Mouse (Mus musculus): ENCODE results near the gene Kctd13.

The Kctd13 gene

DNA sequence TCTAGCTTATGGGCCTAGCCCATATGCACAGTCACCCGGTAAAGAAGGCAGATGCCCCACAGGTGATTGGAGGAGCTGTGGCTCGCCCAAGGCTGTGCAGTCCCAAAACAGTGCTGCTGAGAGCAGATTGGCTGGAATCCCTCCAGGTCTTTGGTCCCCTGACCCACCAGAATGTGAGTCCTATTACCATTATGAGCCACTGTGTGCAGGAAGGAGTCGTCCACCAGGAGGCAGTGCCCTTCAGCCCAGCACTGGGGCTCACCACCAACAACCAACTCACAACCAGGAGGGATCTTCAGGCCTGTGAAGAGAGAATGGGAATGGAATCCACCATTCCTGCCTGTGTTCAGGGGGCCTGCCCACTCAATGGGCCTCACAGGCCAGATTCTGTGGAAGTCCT is 17.9 kb downstream of the Kctd13 start:
- DNase-seq = peak; percentile 65

DNA sequence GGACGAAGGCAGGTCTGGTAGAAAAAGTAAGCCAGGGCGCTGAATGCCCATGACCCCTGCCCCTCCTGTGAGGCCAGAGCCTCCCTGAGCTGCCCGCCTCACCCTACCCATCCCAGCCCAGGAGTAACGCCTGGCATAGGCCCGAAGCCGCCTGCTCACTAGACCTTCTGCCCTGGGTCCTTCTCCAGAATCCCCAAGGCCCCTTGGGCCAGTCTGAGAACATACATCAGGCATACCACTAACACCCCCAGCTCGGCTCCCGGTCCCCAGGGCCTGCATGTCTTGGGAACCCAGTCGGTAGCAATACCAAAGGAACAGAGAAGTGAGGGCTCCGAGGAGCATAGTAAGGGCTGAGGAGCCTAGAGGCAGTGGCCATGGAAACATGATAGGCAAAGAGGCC is 19.9 kb downstream of the Kctd13 start:
- no peak for DNase-seq

DNA sequence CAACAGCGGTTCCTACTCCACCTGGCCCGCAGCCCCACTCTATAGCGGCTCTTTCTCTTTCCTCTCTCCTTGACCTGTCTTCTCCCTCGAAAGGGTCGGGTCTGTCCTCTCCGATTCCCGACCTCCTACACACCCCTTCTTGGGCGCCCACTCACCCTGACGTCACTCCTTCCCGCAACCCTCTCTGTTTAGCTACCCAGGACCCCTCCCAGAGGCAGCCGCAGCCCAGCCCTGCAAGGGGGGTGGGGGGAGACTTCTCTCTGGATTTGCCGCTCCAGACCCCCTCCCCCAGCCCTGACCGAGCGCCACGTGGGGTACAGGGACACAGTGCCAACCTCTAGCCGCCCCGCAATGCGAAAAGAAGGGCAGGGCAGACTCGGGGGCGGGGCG is 20.7 kb downstream of the Kctd13 start, which contains the start of gene Asphd1:
Asphd1 (minus strand) TSS at position 180 of the 390 bp plus-strand sequence.
- DNase-seq = no peak

DNA sequence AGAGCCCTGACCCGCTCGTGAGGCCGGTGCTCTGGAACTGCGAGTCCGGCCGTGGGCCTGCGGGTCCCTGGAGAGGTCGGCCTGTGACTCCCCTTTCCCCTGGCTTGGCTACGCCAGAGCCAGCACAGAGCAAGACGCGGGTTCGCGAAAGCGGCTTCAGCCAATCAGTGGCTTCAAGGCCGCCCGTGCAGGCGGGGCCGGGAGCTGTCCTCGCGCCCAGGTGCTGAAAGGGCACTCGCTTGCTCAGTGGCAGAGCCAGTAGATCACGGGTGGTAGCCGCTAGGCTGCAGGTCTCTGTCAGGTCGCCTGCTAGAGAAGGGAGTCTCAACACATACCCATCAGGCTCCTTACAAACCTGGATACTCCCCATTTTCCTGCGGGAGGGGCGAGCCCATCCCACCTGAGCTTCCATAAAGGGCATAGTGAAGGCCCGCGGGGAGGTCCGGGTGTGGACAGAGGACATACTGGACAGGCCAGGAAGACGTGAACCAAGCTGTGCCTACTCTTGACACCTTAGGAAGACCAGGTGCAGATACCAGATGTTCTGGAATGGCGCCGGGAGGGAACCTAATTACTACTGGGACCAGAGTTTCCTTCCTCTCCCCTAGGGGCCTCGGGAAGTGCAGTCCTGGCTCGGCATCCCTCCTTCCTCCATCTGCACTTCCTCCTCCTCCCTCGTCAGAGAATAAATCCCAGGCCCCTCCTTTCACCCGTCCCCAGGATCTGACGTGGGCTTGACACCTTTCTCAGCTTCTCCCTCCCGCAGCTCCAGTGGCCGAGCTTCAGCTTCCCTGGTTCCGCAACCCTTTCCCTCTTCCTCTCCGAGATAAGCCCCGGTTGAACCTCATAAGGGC is 21.3 kb downstream of the Kctd13 start, which contains the start of gene Sez6l2:
Sez6l2 (plus strand) TSS at position 771 of the 854 bp plus-strand sequence.
- peak; percentile 93 for DNase-seq

DNA sequence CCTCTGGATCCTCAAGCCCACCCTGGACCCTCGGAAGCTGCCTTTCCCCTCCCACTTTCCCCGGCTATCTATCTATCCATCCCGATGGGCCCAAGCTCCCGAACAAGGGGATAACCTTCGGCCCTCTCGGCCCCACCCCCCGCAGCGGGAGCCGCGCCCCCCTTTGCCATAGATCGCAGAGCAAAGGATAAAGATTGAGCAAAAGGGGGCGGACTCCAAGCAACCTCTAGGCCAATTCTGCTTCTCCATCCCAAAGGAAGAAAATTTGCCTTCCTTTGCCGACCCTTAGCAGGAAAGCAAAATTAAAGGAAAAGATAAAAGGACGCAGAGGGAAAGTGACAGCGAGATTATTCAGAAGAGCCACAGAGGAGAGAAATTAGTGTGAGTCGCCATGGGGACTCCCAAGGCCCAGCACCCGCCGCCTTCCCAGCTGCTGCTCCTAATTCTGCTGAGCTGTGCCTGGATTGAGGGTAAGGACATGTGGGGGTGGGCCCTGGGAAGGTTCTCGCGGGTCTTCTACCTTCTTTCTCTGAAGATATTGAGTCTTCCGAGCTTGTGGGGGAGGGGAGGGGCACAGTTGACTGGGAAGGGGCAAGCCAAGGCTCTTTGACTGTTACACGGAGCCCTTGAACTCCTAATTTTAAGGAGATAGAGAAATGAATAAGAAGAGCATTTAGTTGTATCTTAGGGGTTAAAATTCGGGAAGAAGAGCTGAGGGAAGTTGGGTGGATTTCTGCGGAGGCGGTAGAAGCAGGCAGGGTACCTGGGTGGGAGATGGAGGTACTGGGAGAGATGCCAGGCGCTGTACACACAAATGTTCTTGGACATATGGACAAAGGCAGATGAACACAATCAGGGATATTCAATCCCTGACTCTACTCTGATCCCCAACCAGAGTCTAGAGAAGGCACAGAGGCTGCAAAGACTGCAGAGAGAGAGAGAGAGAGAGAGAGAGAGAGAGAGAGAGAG is 22.3 kb downstream of the Kctd13 start:
- no peak for DNase-seq

DNA sequence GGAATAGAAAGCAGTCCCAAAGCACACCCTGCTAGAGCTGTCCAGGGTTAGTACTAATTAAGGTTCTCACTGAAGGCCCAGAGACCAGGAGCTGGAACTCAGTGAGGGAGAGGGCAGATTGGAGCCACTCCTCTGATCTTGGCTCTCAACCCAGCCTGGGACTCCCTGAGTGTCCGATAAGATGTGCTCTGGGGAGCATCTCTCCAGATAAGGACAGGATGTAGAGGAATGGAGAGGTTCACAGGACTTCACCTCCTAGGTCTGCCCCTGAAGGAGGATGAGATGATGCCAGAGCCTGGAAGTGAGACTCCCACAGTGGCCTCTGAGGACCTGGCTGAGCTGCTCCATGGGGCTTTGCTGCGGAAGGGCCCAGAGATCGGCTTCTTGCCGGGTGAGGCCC is 23.1 kb downstream of the Kctd13 start:
- DNase-seq = no peak

DNA sequence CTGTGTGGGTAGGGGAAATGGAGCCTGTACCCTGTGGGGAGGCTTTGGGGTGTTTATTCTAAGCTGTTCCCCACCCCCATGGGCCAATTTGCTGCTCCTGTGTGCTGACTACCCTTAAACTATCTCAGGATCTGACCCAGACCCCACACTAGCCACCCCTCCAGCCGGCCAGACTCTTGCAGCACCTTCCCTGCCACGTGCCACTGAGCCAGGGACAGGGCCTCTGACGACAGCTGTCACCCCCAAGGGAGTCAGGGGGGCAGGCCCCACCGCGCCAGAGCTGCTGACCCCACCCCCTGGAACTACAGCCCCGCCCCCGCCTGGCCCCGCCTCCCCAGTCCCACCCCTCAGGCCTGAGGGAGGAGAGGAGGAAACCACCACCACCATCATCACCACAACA is 24.0 kb downstream of the Kctd13 start:
- no peak for DNase-seq

DNA sequence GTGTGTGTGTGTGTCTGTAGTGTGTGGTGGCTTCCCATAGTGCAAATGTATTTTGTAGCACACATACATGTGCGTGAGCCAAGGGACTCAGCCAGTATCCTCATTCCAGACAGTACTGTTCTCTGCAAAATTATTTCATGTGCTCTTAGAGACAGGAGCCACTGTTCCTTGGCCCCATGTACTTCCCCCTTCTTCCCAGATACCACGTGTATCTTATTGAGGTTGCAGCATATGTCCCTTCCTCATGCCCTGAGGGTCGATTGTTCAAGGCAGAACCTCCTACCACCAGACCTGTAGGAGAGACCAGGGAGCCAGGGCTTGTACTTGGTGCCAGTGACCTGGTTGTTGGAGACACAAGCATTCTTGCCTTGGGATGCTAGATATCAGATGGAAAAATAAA is 26.4 kb downstream of the Kctd13 start:
- DNase-seq = no peak

DNA sequence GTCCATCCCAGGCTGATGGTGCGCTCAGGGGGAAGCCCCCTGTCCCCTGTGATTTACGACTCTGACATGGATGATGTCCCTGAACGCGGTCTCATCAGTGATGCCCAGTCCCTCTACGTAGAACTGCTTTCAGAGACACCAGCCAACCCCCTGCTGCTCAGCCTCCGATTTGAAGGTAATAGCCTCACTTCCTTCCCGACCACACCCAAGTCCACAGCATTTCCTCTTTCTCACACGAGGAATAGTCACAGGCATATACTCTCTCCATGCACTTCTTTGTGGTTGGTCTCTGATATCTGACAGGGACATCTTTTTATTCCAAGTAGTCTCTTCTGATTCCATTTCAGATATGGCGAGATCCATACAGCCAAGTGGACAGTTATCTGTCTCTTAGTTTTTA is 31.1 kb downstream of the Kctd13 start:
- DNase-seq = no peak

DNA sequence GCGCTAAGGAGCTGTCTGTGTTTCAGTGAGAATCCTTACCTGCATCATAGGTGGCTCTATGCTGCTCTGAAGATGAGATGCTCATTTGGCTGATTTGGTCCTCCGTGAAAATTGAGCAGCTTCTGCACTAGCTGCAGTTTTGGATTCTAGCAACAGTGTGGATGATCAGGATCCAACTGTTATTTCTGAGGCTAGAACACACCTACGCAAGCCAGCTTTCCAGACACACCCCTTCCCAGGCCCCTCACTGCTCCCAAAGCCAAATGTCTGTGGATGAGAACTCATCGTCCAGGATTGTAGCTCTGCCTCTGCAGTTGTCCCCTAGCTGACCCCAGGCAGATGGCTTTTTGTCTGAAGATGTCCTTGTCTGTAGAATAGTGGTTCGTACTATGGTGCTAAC is 32.4 kb downstream of the Kctd13 start:
- DNase-seq = no peak

DNA sequence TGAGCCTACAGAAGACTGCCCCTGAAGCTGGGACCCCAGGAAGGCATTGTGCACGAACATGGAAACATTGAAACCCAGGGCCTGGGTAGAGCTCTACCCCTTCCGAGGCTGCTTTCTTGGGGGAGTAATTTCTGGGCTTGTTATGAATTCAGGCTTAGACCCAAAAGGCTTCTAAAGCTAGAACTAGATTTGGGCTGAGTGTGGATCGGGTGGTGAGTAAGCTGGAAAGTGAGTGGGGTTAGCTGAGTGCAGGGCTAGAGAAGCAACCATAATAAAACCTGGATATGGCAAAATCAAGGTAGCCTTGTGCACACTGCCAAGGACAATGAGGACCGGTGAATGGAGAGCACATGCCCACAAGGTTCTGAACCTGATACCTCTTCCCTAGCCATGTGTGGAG is 33.3 kb downstream of the Kctd13 start:
- DNase-seq = no peak

DNA sequence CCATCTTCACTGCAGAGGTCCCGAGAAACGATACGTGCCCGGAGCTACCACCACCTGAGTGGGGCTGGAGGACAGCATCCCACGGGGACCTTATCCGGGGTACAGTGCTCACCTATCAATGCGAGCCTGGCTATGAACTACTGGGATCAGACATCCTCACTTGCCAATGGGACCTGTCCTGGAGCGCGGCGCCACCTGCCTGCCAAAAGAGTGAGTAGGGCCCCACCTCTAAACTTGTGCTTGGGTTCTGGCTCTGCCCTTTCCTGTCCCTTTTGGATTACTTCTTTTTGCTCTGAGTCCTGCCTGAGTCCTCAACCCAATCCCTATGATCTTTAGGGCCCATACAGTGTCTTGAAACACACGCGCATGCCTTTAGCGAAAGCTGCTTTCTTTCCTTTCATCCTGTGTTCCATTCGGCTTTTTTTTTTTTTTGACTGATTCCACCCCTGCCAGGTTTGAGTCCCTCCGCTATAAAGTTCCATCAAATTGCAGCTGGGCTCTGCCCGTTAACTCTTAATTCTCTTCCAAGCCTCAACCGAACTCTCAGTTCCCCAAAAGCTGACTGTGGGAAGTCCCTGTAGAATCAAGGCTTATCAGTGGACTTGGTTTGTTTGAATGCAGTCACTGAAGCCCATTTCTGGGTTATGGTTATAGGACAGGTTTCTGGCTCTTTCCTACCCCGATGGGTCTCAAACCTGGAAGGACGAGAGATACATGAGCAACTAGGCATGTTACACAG is 35.0 kb downstream of the Kctd13 start:
- DNase-seq = peak; percentile 55

DNA sequence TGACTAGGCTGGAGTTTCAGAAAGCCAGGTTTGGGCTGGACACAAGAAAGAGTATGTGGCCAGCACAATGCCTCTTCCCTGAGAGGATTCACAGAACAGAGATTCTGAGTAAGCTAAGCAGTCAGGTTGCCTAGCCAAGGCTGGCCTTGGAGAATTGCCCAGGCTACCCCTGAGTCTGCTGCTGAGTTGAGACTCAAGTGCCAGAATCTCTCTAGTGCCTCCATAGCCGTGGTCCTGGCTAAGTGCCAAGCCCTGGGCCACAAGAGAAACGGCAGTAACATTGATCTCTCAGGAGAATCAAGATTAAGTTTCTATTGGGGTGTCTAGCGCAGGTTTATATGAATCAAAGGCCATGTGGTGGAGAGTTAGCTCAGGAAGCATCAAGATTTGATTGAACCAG is 36.9 kb downstream of the Kctd13 start:
- DNase-seq = no peak

DNA sequence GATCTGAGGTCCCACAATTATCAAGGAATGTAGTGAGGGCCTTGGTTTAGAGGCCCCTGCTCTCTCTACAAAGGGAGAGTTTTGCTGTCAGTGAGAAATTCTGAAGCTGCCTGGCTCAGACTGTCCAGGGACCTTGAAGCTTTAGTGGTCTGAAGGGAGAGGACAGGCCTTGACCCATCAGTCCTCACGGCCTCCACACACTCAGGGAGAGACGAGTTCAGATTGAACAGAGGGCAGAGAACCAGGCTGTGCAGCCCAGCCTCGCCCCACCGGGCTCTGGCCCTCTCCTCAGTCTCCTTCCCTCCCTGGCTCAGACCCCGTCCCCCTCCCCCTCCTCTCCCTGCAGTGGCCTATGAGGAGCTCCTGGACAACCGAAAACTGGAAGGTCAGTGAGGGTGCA is 38.7 kb downstream of the Kctd13 start:
- no peak for DNase-seq

DNA sequence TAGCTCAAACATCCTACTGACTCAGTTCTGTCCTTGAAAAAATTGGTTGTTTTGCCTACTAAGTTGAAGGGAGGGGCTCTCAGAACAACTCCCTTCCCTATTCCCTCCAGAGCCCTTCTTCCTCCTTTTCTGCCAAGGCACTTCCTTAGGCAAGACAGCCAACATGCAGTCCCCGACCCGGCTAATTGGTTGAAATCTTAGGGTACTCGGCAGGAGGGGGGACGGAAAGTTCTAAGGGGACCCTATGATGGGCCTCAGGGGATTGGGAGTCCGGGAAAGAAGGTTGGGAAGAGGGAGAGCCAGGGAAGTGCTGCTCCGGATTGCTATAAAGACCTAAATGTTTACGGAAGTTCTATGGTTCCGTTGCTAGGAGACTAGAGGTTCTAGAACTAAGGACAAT is 46.8 kb downstream of the Kctd13 start:
- peak; percentile 19 for DNase-seq

DNA sequence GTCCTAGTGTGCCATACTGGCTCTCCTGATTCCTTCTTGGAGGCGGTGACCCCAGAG is 47.0 kb downstream of the Kctd13 start, which contains the start of gene Cdipt:
Cdipt (plus strand) TSS at position 22 of the 57 bp plus-strand sequence.
- no peak for DNase-seq

DNA sequence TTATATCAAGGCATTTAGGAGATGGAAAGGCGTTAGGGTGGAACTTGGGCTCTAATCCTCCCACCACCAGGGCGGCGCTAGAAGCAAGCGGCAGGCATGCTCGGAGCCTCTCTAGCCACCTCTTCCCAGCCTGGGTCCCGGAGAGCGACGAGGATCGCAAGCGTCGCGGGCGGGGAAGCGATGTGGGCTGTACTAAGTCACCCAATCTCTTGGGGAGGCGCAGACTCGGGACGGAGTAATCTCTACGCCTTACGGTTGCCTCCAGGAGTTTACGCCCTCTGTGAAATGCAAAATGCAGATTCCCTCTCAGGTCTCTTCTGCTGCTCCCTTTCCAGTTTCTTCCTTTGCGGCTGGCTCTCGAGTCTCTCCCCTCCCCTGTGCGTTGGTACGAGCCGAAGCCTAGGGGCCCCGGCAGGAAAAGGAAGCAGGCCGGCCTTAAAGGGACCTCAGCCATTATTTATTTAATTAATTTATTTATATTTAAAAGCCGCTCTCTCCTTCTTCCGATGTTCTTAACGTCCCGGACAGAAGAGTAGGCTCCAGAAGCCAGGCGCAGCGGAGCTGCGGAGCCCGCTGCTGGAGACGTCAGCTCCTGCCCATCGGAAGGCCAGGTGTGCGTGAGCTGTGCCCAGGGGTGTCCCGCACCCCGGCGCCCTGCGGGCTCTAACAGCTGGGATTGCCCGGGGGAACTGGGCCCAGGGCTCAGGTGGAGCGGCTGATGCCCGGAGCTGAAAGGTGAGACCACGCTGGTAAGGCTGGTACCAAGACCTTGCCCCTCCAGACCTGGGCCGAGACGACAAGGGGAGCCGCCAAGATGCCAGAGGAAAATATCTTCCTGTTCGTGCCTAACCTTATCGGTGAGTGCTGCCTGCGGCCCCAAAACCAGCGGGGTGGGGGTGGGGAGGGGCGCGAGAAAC is 47.5 kb downstream of the Kctd13 start, which contains the start of gene Cdiptos:
Cdiptos (minus strand) TSS at position 149 of the 917 bp plus-strand sequence.
- peak; percentile 98 for DNase-seq

DNA sequence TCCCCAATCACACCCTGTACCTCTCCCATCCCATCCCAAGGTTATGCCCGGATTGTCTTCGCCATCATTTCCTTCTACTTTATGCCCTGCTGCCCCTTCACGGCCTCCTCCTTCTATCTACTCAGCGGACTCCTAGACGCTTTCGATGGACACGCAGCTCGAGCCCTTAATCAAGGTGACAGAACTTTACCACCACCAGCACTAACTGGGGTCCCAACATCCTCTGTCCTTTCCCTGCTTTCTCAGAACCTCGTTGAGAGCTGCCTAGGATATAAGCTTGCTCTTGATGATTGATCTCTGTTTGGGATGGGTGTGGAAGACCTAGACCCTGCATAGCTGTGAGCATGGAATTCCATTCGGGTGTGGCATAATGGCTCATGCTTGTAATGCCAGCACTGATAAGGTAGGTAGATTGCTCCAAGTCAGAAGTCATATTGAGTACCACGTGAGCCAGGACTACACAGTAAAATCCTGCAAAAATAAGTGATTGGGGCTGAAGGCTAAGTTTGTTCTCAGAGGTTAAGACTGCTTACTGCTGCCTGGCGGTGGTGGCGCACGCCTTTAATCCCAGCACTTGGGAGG is 48.3 kb downstream of the Kctd13 start:
- no peak for DNase-seq

DNA sequence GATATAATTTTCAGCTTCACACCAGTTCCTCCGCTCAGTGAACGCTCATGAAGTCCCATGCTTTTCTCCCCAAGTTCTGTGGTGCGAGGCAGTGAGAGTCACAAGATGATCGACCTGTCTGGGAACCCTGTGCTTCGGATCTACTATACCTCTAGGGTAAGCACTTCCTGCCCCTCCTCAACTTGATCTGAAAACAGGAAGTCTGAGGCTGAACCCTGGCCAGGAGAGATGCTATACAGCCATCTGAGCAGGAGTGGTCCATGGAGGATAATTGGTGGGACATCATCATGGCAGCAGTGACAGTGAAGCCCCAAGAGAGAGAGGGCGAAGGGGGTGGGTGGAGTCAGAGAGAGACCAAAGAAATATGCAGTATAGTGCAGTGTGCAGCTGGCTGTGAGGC is 50.2 kb downstream of the Kctd13 start:
- no peak for DNase-seq

DNA sequence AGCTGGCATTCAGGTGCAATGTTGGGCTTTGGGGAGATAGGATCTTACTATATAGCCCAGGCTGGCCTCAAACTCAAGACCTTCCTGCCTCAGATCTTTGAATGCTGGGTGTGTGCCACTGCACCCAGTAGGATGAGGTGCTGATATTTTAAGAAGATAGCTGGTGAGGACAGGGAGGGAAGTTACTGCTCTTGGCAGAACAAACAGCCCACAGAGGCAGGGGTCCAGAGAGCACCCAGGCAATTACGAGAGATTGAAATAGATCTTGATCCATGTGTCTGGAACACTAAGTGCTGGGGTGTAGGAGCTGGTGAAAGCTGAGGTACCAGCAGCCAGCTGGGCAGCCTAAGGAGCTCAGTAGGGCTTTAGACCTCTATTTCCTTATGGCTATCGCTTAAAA is 52.9 kb downstream of the Kctd13 start:
- DNase-seq = no peak

DNA sequence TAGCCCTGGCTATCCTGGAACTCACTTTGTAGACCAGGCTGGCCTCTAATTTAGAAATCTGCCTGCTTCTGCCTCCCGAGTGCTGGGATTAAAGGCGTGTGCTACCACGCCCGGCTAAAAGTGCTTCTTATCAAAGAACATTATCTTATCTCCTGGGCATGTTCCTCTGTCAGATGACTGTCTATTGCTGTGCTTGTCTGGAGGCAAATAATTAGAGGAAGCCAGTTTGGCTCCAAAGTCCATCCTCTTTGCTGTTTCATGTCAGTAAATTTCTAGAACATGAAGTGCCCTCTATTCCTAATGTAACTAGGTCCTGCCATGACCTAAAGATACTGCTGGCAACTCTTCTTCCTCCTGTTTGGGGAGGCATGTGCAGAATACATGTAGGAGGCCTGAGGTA is 53.4 kb downstream of the Kctd13 start:
- no peak for DNase-seq

DNA sequence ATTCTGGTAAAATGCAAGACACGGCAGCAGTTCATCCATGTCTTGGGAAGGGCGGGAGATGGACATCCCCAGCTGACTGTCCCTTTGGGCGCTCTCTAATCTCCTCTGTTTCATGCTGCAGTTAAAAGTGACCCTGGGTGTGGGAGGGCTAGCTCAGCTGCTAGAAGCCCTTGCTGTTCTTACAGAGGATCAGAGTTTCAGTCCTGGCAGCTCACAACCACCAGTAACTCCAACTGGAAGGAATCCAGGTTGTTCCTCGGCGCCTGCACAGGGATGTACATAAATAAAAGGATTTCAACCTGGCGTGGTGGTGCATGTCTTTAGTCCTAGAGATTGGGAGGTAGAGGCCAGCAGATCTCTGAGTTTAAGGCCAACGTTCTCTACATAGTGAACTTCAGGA is 54.4 kb downstream of the Kctd13 start:
- DNase-seq = no peak
